Mouse (Mus musculus) layer of hippocampus, adult 18-20 months (tissue): ENCODE measurements around the gene Proser1. TPM values are rescaled to one million over a fixed set of nuclear protein-coding genes. Genes with fewer than 3 reads are reported as not detected.

Experiments used
- DNase-seq, 2 experiments: peaks; one replicate each; pipeline ENCODE4 v3.0.0; 2022; ENCODE audit warnings: low spot score in 2 of 2
- long read RNA-seq: library from polyadenylated mRNA; stranded (forward); transcript quantifications from one replicate; pipeline ENCODE4 v2.0.0, GENCODE M21; 2021
- total RNA-seq, 2 experiments: library from RNA; stranded (reverse); gene quantifications; 2 replicates each; pipeline ENCODE4 v1.2.3; 2021

Proser1 gene
- 10 to 100 TPM; 21.1 to 21.6 TPM for total RNA-seq
- long read RNA-seq, full-length matches to known transcripts = 6 of 9 reads
- long read RNA-seq, partial matches to known transcripts = 2 of 9 reads
- long read RNA-seq, other reads (novel, unspliced or antisense) = 1 of 9 reads

DNA sequence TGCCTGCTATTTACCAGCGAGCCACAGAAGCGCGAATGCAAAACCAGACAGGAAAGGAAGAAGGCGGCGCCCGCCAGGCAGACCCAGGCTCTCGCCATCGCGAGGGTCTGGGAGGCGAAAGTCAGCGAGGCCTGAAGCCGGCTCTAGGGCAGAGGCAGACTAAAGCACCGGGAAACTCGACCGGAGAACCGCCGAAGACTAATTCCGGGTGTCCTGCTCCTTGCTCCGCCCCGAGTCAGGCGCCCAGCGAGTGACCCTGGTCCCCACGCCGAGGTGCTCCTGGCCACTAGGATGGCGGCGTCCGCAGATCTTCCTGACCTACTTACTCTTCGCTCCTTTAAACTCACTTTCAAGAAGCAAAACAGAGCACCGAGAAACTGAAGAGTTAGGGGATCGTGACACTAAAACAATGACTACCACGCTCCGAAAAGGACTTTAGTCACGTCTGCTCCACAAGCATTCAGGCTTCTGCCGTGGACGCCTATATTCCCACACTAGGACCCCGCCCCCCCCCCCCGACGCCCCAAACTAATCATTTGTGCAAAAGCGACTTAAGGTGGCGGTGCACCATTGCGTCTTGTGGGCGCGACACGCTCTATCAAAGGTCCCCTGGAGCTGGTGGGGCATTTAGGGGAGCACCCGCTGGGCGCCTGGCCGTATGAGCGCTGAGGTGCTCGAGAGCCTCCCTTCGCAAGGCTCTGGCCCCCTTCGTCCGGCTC, at the start of gene Proser1, which contains the start of gene Nhlrc3:
Gene Proser1 (plus strand): TSS at position 621 of the 719 bp plus-strand sequence.
Gene Nhlrc3 (minus strand): TSS at position 287 of the 719 bp plus-strand sequence.
- DNase-seq = peak; percentile 94 to 98

DNA sequence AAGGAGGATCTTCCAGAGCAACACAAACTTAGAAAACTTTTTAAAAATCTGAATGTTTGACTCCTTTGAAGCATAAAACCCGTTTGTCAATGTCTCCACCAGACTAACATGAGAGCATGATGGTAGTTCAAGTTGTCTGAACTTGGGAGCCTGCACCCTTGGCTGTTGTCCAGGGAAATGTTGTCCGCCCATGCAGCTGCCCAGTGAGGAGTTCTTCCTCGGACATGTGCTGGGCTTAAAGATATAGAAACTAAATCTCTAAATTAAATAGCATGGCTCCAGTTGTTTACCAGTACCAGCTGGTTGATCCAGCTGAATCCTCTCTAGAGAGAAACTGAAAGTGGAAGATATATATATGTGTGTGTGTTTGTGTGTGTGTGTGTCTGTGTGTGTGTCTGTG, 49.5 kb upstream of the Proser1 start:
- no peak for DNase-seq

DNA sequence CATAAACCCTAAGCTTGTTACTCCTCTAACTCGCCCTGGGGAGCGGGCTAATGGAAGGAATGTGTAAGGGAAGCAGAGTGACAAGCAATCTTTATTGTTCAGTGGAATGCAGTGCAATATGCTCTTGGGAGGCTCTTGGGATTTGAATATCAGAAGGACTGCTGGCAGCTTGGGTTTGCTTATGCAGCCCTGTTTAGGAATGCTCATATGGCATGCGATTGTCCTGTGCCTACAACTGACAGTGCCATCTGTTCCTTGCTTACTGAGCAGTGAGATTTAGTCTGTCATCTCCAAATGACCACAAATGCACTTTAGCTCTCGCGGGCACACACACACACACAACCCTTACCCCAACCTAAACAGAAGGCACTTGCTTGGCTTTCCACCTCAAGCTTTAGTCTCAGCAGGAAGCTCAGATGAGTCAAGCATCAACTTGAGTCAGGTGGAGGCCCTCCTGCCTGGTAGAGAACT, 47.4 kb upstream of the Proser1 start:
- peak in 1 of 2 experiments; percentile 69 for DNase-seq

- DNase-seq = no peak
Observed at GRCm38 (mm10) chr3:53417701-53418100, 45.8 kb upstream of the Proser1 start.

DNA sequence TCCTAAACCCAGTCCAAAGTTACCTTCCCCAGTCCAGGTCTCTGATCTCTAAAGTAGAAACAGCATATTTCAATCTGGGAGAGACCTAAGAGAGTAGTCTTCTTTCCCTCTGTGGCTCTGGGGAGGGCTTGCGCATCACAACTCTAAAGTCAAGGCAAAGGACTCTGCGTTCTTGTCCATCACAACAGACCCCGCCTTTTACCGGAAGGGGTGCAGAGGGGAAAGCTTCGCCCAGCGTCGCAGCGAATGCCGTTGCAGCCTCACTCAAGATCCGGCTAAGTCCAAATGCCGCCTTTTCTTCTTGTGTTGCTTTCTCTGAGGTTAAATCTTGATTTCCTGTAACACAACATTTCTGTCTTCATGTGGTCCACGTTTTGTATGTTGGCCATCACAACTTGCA, 41.8 kb upstream of the Proser1 start:
- DNase-seq = no peak

DNA sequence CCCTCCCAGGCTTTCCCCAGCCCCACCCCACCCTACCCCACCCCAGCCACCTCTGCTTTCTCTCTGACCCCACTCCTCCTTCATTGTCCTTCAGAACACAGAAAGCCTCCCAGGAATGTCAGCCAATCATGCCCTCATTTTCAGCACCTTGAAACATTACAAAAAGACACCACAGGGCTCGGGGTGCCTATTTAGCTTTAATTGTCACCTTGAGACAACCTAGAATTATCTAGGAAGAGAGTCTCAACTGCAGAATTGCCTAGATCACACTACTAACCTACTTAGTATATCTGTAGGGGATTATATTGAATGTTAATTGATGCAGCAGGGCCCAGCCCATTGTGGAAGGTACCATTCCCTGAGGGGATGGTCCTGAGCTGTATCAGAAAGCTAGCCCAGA, 40.8 kb upstream of the Proser1 start:
- DNase-seq = no peak

DNA sequence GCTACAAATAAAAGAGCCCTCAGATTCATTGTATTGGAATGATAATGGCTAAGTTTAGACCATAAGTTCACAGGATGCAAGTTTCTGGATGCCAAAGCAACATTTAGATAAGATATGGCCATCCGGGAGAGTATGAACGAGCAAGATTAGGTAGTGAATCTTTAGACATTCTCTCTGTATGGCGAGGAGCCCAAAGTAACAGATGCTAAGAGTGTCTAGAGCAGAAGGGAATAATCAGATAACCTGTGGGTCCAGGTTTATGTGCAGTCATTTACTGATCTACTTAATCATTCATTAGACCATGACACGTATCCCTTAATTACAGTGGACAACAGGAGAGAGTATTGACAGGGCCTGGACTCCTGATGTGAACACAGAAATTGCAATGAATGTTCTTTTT, 39.9 kb upstream of the Proser1 start:
- DNase-seq = no peak

DNA sequence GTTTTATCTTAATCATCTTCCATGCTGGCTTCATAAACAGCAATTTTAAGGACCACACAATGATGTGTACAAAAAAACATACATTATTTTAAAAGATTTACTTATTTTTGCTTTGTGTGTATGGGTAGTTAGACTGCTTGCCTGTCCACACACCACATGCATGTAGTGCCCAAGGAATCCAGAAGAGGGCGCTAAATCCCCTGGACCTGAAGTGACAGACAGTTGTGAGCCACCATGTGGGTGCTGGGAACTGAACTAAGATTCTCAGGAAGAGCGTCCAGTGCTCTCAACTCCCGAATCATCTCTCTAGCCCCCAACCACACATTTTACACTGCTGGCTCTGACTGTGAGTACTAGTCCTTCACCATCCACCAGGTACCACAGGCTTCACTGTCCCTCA, 28.9 kb upstream of the Proser1 start:
- no peak for DNase-seq

GRCm38 (mm10) chr3:53436550-53436949, 26.9 kb upstream of the Proser1 start:
- no peak for DNase-seq

DNA sequence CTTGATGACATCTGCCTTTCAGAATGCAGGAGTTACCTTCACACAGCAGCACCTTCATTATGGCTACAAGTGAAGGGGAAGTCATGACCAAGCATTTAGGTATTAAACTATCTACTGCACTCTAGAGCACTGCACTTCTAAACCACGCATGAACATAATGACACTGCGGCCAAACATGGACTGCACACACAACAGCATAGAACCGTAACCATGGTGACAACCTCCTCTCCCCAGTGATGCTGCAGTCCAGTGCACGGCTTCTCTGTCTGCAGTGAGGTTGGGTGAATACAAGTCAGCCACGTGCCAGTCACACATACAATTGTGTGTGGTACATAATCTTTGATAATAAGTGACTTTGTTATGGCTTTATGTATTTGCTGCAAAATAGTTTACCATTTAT, 17.9 kb upstream of the Proser1 start:
- no peak for DNase-seq

DNA sequence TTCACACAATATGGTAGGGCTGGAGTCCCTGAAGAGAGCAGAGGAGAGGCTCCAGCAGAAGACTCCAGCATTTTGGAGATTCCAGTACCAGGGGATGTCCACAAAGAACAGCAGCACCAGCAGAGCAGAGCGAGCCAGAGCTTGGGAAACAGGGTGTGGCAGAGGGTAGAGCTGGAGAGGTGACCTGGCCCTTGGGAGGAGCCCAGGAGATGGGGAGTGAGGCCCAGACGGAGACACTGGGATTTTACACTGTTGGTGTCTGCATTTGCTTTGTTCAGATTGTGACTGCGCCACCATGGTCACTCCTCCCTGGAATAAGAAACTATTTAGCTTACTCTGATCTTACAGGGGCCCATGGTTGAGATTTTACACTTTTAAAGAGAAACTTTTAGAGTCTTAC, 16.7 kb upstream of the Proser1 start:
- no peak for DNase-seq

DNA sequence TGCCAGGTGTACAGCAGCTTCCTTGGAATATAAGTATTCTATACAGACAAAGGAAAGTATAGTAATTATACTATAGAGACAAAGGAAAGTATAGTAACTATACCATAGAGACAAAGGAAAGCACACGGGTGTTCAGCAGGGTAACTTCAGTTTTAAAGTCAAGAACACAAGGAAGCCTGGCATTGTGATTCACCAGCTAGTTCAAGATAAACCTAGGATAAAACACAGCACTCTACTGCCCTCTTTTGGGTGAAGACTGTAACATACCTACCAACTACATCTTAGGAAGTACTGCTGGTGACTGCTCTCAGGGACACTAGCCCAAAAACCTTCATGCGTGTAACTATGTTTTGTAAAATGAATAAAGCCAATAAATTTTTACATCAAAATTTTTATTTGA, 15.3 kb upstream of the Proser1 start:
- DNase-seq = peak; percentile 11 to 88

- no peak for DNase-seq
Observed at GRCm38 (mm10) chr3:53450666-53451065, 12.8 kb upstream of the Proser1 start.

- DNase-seq = no peak
Observed at GRCm38 (mm10) chr3:53452351-53452750, 11.1 kb upstream of the Proser1 start.

GRCm38 (mm10) chr3:53453346-53453745, 10.1 kb upstream of the Proser1 start:
- no peak for DNase-seq

- no peak for DNase-seq
Observed at GRCm38 (mm10) chr3:53454005-53454404, 9.5 kb upstream of the Proser1 start.

- no peak for DNase-seq
Observed at GRCm38 (mm10) chr3:53454561-53454960, 8.9 kb upstream of the Proser1 start.

DNA sequence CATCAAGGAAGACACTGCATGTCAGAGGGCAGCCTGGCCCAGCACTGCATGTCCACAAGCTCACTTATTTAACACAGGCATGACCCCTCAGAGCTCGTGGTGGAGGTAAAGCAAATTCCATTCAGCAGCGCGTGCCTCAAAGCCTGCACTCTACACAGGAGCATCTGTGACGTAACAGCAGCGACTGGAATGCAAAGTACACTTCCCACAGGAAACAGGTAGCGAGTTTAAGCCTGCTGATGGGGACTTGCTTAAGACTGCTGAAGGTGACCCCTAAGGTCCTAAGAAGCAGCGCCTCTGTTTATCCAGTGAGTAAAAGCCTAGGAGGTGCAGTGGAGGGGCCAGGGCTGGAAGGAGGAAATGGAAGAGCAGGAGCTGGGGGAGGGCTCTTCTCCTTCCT, 8.5 kb upstream of the Proser1 start:
- no peak for DNase-seq

GRCm38 (mm10) chr3:53457750-53458149, 5.7 kb upstream of the Proser1 start:
- no peak for DNase-seq

DNA sequence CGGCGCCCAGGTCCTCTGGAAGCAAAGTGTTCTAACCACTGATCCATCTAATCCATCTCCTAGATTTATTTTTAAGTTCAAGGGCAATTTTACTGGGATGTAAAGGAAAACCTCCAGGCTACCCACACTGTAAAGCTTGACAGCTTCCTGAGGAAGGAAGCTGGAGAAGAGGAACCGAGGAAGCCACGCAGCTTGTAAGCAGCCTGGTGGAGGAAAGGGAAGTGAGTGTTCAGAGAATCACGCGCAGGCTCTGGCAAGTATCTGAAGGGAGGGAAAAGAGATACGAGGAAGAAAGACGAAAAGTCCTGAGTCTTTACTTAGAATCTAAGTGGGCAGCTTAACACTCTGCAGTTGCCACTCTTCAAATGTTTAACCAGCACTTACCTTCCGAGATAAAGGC, 3.4 kb upstream of the Proser1 start:
- DNase-seq = no peak

DNA sequence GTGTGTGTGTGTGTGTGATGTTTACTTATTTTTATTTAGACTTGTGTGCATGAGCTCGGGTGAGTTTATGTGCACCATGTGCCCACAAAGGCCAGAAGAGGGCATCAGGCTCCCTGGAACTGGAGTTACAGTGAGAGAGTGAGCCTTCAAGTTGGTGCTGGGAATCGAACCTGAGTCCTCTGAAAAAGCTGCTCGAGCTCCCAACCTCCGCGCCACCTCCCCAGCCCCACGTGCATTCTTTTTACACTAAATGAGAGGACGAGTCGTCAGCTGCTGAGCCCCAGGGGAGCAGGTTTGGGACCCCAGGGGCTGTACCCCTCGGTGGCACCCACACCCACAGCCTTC, 793 bp upstream of the Proser1 start:
- DNase-seq = no peak

GRCm38 (mm10) chr3:53463765-53464114, 274 bp downstream of the Proser1 start:
- DNase-seq = no peak

GRCm38 (mm10) chr3:53464146-53464698, 756 bp downstream of the Proser1 start:
- no peak for DNase-seq
